Mouse (Mus musculus): ENCODE measurements at regions not wholly inside any gene's neighbourhood (a gene's known extent, or its start where the extent isn't known, plus 50 kb on each side); places are given as distances from the start of the nearest gene placed in this dataset.
"Not testable (repeated sequence)": the region's sequence is repeated elsewhere in the genome, so short reads cannot be mapped to it uniquely, and the experiment has no call there.

- no peak overlapping the region for H3K4me3 ChIP-seq (ENCODE audit: low read depth, low read length)
- H3K9me3 ChIP-seq (replicated peaks; ENCODE audit: control insufficient read depth, low read length), result no peaks in the 10 kb centered on the region
- H3K36me3 ChIP-seq (replicated peaks; ENCODE audit: control insufficient read depth, insufficient read depth, low read depth, low read length), result no peaks in the 10 kb centered on the region
- DNase-seq (ENCODE audit: low spot score) (no peak), ATAC-seq (replicated peaks; ENCODE audit: insufficient number of reproducible peaks, low FRiP score, low TSS enrichment, low read depth) (no peak)
- H3K9ac ChIP-seq (replicated peaks; ENCODE audit: low read length), result no peak overlapping the region
- no peak overlapping the region for H3K27ac ChIP-seq (replicated peaks; ENCODE audit: low read depth, low read length)
- 64% methylated on average over 1 of the region's 1 CpGs for WGBS
- no peak overlapping the region for H3K4me2 ChIP-seq (ENCODE audit: low read depth, low read length)
- no peaks in the 10 kb centered on the region for H3K4me1 ChIP-seq (ENCODE audit: control insufficient read depth, insufficient read depth, low read length)
- no peaks in the 10 kb centered on the region for H3K27me3 ChIP-seq (ENCODE audit: control insufficient read depth, insufficient read depth, low read length)
These were observed 409.7 kb downstream of the Car8 start for GRCm38 (mm10) chr4:7829126-7829525.

DNA sequence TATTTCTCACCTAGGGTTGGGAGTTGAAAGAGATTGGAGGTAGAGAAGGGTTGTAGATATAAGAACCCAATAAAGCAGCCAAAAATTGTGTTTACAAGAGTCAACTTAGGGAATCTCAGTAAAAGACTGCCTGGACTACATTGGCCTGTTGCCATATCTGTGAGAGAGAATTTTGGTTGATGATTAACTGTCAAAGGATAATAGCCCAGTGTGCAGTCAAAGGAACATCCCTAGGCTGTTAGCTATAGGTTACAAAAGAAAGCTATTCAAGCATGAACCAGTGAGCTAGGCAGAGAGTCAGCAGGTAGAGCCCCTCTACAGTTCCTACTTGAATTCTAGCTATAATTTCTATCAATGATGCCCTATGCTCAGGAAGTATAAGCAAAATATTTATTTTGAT lies 419.0 kb downstream of the Car8 start:
- no peaks in the 10 kb centered on the region for H3K4me1 ChIP-seq (ENCODE audit: control insufficient read depth, insufficient read depth, low read length)
- H3K36me3 ChIP-seq (replicated peaks; ENCODE audit: control insufficient read depth, insufficient read depth, low read depth, low read length), result no peaks in the 10 kb centered on the region
- H3K4me2 ChIP-seq (ENCODE audit: low read depth, low read length), result no peak overlapping the region
- H3K27me3 ChIP-seq (ENCODE audit: control insufficient read depth, insufficient read depth, low read length), result no peaks in the 10 kb centered on the region
- no peak overlapping the region for H3K9ac ChIP-seq (replicated peaks; ENCODE audit: low read length)
- no peak overlapping the region for H3K4me3 ChIP-seq (ENCODE audit: low read depth, low read length)
- no peak for ATAC-seq (replicated peaks; ENCODE audit: insufficient number of reproducible peaks, low FRiP score, low TSS enrichment, low read depth)
- DNase-seq (ENCODE audit: low spot score), result no peak
- no peaks in the 10 kb centered on the region for H3K9me3 ChIP-seq (replicated peaks; ENCODE audit: control insufficient read depth, low read length)
- H3K27ac ChIP-seq (replicated peaks; ENCODE audit: low read depth, low read length), result no peak overlapping the region

GRCm38 (mm10) chr4:7777761-7778160 lies 461.1 kb downstream of the Car8 start:
- not testable (repeated sequence) for H3K4me2 ChIP-seq (ENCODE audit: low read depth, low read length); H3K9me3 ChIP-seq (replicated peaks; ENCODE audit: control insufficient read depth, low read length); H3K9ac ChIP-seq (replicated peaks; ENCODE audit: low read length); ATAC-seq (replicated peaks; ENCODE audit: insufficient number of reproducible peaks, low FRiP score, low TSS enrichment, low read depth); H3K27me3 ChIP-seq (ENCODE audit: control insufficient read depth, insufficient read depth, low read length); H3K4me1 ChIP-seq (ENCODE audit: control insufficient read depth, insufficient read depth, low read length); H3K4me3 ChIP-seq (ENCODE audit: low read depth, low read length); H3K27ac ChIP-seq (replicated peaks; ENCODE audit: low read depth, low read length); H3K36me3 ChIP-seq (replicated peaks; ENCODE audit: control insufficient read depth, insufficient read depth, low read depth, low read length); DNase-seq (ENCODE audit: low spot score)
- 94% methylated on average over 1 of the region's 1 CpGs for WGBS

- Histone ChIP-seq H3K4me3 (ENCODE audit: low read depth, low read length) (no peak overlapping the region), H3K27me3 (ENCODE audit: control insufficient read depth, insufficient read depth, low read length) (no peaks in the 10 kb centered on the region), H3K36me3 (replicated peaks; ENCODE audit: control insufficient read depth, insufficient read depth, low read depth, low read length) (no peaks in the 10 kb centered on the region), H3K4me2 (ENCODE audit: low read depth, low read length) (no peak overlapping the region), H3K9me3 (replicated peaks; ENCODE audit: control insufficient read depth, low read length) (no peaks in the 10 kb centered on the region), H3K4me1 (ENCODE audit: control insufficient read depth, insufficient read depth, low read length) (no peaks in the 10 kb centered on the region), H3K27ac (replicated peaks; ENCODE audit: low read depth, low read length) (no peak overlapping the region), H3K9ac (replicated peaks; ENCODE audit: low read length) (no peak overlapping the region)
- ATAC-seq (replicated peaks; ENCODE audit: insufficient number of reproducible peaks, low FRiP score, low TSS enrichment, low read depth), result no peak
- DNase-seq (ENCODE audit: low spot score), result no peak
These were observed 483.4 kb downstream of the Car8 start for GRCm38 (mm10) chr4:7755473-7755872.

DNA sequence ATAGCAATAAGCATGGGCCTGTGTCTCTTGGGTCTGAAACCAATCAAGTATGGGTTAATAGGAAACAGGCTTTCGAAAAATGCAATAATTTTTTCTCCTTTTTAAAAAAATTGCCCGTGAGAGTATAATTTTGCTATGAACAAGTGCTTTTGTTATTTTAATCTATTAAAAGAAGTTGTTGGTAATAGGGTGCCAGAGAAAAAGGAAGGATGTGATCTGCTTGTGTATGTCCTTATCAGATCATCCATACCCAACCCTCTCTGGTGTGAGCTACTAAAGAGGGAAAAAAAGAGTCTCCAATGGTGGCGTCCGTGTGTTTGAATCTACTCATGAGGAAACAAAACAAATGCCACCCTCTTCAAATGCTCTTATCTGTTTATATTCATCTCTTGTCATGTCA lies 484.9 kb downstream of the Car8 start:
- H3K27ac ChIP-seq (replicated peaks; ENCODE audit: low read depth, low read length), result no peak overlapping the region
- peak; percentile 21 for DNase-seq (ENCODE audit: low spot score)

GRCm38 (mm10) chr4:7751208-7751607 lies 487.6 kb downstream of the Car8 start:
- H3K4me3 ChIP-seq (ENCODE audit: low read depth, low read length), result no peak overlapping the region
- DNase-seq (ENCODE audit: low spot score), result no peak
- no peak overlapping the region for H3K4me2 ChIP-seq (ENCODE audit: low read depth, low read length)
- no peak for ATAC-seq (replicated peaks; ENCODE audit: insufficient number of reproducible peaks, low FRiP score, low TSS enrichment, low read depth)
- H3K27me3 ChIP-seq (ENCODE audit: control insufficient read depth, insufficient read depth, low read length), result no peaks in the 10 kb centered on the region
- no peak overlapping the region for H3K9ac ChIP-seq (replicated peaks; ENCODE audit: low read length)
- no peak overlapping the region for H3K27ac ChIP-seq (replicated peaks; ENCODE audit: low read depth, low read length)
- no peaks in the 10 kb centered on the region for H3K36me3 ChIP-seq (replicated peaks; ENCODE audit: control insufficient read depth, insufficient read depth, low read depth, low read length)
- H3K4me1 ChIP-seq (ENCODE audit: control insufficient read depth, insufficient read depth, low read length), result no peaks in the 10 kb centered on the region
- H3K9me3 ChIP-seq (replicated peaks; ENCODE audit: control insufficient read depth, low read length), result no peaks in the 10 kb centered on the region
- WGBS, result 86% methylated on average over 1 of the region's 1 CpGs

More for the DNA sequence above, 484.9 kb downstream of the Car8 start:
- Histone ChIP-seq H3K4me3 (ENCODE audit: low read depth, low read length) (no peak overlapping the region), H3K4me1 (ENCODE audit: control insufficient read depth, insufficient read depth, low read length) (no peaks in the 10 kb centered on the region), H3K36me3 (replicated peaks; ENCODE audit: control insufficient read depth, insufficient read depth, low read depth, low read length) (no peaks in the 10 kb centered on the region), H3K9me3 (replicated peaks; ENCODE audit: control insufficient read depth, low read length) (no peaks in the 10 kb centered on the region), H3K27me3 (ENCODE audit: control insufficient read depth, insufficient read depth, low read length) (no peaks in the 10 kb centered on the region), H3K9ac (replicated peaks; ENCODE audit: low read length) (no peak overlapping the region), H3K4me2 (ENCODE audit: low read depth, low read length) (no peak overlapping the region)
- ATAC-seq (replicated peaks; ENCODE audit: insufficient number of reproducible peaks, low FRiP score, low TSS enrichment, low read depth), result no peak
- 65% methylated on average over 4 of the region's 4 CpGs for WGBS

GRCm38 (mm10) chr4:7722893-7723292 lies 515.9 kb downstream of the Car8 start:
- Histone ChIP-seq H3K4me1 (ENCODE audit: control insufficient read depth, insufficient read depth, low read length) (no peaks in the 10 kb centered on the region), H3K27me3 (ENCODE audit: control insufficient read depth, insufficient read depth, low read length) (no peaks in the 10 kb centered on the region), H3K4me3 (ENCODE audit: low read depth, low read length) (no peak overlapping the region), H3K9me3 (replicated peaks; ENCODE audit: control insufficient read depth, low read length) (no peaks in the 10 kb centered on the region), H3K27ac (replicated peaks; ENCODE audit: low read depth, low read length) (no peak overlapping the region), H3K9ac (replicated peaks; ENCODE audit: low read length) (no peak overlapping the region), H3K36me3 (replicated peaks; ENCODE audit: control insufficient read depth, insufficient read depth, low read depth, low read length) (no peaks in the 10 kb centered on the region), H3K4me2 (ENCODE audit: low read depth, low read length) (no peak overlapping the region)
- DNase-seq (ENCODE audit: low spot score), result no peak
- no peak for ATAC-seq (replicated peaks; ENCODE audit: insufficient number of reproducible peaks, low FRiP score, low TSS enrichment, low read depth)

GRCm38 (mm10) chr4:7688516-7688915 lies 550.3 kb downstream of the Car8 start:
- no peak for ATAC-seq (replicated peaks; ENCODE audit: insufficient number of reproducible peaks, low FRiP score, low TSS enrichment, low read depth)
- DNase-seq (ENCODE audit: low spot score), result no peak
- no peak overlapping the region for H3K9ac ChIP-seq (replicated peaks; ENCODE audit: low read length)
- 87% methylated on average over 4 of the region's 4 CpGs for WGBS
- no peaks in the 10 kb centered on the region for H3K9me3 ChIP-seq (replicated peaks; ENCODE audit: control insufficient read depth, low read length)
- H3K27me3 ChIP-seq (ENCODE audit: control insufficient read depth, insufficient read depth, low read length), result no peaks in the 10 kb centered on the region
- H3K4me1 ChIP-seq (ENCODE audit: control insufficient read depth, insufficient read depth, low read length), result no peaks in the 10 kb centered on the region
- H3K4me2 ChIP-seq (ENCODE audit: low read depth, low read length), result no peak overlapping the region
- H3K4me3 ChIP-seq (ENCODE audit: low read depth, low read length), result no peak overlapping the region
- H3K27ac ChIP-seq (replicated peaks; ENCODE audit: low read depth, low read length), result no peak overlapping the region
- H3K36me3 ChIP-seq (replicated peaks; ENCODE audit: control insufficient read depth, insufficient read depth, low read depth, low read length), result no peaks in the 10 kb centered on the region

GRCm38 (mm10) chr4:7687231-7687630 lies 551.6 kb downstream of the Car8 start:
- H3K9ac ChIP-seq (replicated peaks; ENCODE audit: low read length), result no peak overlapping the region
- WGBS, result 86% methylated on average over 1 of the region's 1 CpGs

More at GRCm38 (mm10) chr4:7687231-7687630, 551.6 kb downstream of the Car8 start:
- no peaks in the 10 kb centered on the region for H3K27me3 ChIP-seq (ENCODE audit: control insufficient read depth, insufficient read depth, low read length)
- H3K36me3 ChIP-seq (replicated peaks; ENCODE audit: control insufficient read depth, insufficient read depth, low read depth, low read length), result no peaks in the 10 kb centered on the region
- H3K4me2 ChIP-seq (ENCODE audit: low read depth, low read length), result no peak overlapping the region
- no peaks in the 10 kb centered on the region for H3K9me3 ChIP-seq (replicated peaks; ENCODE audit: control insufficient read depth, low read length)
- ATAC-seq (replicated peaks; ENCODE audit: insufficient number of reproducible peaks, low FRiP score, low TSS enrichment, low read depth) (no peak), DNase-seq (ENCODE audit: low spot score) (no peak)
- H3K4me1 ChIP-seq (ENCODE audit: control insufficient read depth, insufficient read depth, low read length), result no peaks in the 10 kb centered on the region
- no peak overlapping the region for H3K4me3 ChIP-seq (ENCODE audit: low read depth, low read length)
- H3K27ac ChIP-seq (replicated peaks; ENCODE audit: low read depth, low read length), result no peak overlapping the region

Data from embryonic facial prominence, embryonic 11.5 days (tissue).